In the genomic region with DNA sequence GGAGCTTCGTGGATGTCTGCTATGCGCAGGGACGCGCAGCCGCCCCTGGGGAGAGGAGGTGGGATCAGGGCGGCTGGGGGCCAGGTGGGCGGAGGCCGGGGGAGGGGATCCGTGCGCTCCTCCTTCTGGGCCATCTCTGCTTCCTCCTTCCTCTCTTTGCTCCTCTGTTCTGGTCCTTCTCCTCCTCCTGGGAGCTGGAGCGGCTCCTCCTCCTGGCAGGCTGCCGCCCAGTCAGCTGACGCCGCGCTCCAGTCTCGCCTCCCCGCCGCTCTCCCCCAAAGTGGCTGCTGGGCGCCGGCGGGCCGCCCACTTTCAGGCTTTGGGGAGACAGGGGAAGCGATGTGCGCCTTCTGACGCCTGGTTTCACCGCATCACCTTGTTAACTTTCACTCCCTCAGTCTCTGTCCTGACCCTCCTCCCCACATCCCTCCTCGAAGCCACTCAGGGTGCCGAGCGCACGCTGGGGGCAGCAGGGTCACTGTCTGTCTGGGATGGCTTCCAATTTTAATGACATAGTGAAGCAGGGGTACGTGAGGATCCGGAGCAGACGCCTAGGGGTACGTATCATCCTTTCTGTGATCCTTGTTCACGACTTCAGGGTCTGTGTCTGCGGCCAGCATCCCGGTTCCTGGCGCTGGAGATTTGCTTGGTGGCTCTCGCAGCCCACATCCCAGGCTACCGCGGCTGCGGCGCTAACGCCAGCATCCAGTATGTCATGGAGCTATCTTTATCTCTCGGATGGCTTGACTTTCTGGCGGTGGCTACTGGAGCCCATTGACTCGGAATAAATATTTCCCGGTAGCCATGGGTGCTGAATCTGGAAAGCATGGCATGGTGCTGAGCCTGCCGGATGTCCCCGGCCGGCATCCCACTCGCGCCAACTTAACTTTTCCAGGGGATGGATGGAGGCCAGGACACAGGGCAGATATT, we compare ENCODE assay signal across 9 mouse cellular contexts. TPM values are rescaled to one million over a fixed set of nuclear protein-coding genes. Genes with fewer than 3 reads are reported as not detected.
DNase-seq lines count a peak whose midpoint lies in the region; ATAC-seq lines count a peak whose summit lies in the region.
"Had no signal": no experiment of that assay in that cellular context is flagged by ENCODE, and none has a peak within 500 bp of the region (broad histone marks: within the 10 kb centered on the region; RNA-seq: fewer than 3 reads in every experiment).

Dok5 (plus strand) TSS at position 176 of the 930 bp plus-strand sequence.

- peak within 1 kb of the TSS; percentile 34 for H3K9ac ChIP-seq in intestine, embryonic 14.5 days (ENCODE audit: low read length)

- H3K4me1 ChIP-seq in intestine, embryonic 14.5 days (replicated peaks; ENCODE audit: control insufficient read depth, insufficient read depth, low read length), result 0 out of 2 replicates have a peak, but pooled peaks cover 10% of the 10 kb centered on the region

- no peaks in the 10 kb centered on the region for H3K36me3 ChIP-seq in intestine, embryonic 14.5 days (ENCODE audit: control insufficient read depth, insufficient read depth, low read length)
- H3K36me3 ChIP-seq: G1E had no signal

- peaks cover 25% of the 10 kb centered on the region for H3K27me3 ChIP-seq in intestine, embryonic 14.5 days (replicated peaks; ENCODE audit: control insufficient read depth, insufficient read depth, low read length)

- peak within 1 kb of the TSS; percentile 84 for H3K4me2 ChIP-seq in intestine, embryonic 14.5 days (ENCODE audit: low read length)

- WGBS in intestine, embryonic 14.5 days, result 4% methylated on average over 53 of the region's 53 CpGs

- H3K27ac ChIP-seq in intestine, embryonic 14.5 days (ENCODE audit: low read depth), result no peak within 1 kb of the TSS

- no peaks in the 10 kb centered on the region for H3K9me3 ChIP-seq in intestine, embryonic 14.5 days (ENCODE audit: control insufficient read depth, low read length)

- intact Hi-C loops in gastrocnemius, postnatal 14 days (cut with DNase I; ENCODE audit: low total_unique reads), result no loop called here

- peak; percentile 83 for ATAC-seq in intestine, embryonic 14.5 days (replicated peaks; ENCODE audit: low FRiP score, low TSS enrichment, low read depth)

- peak within 1 kb of the TSS; percentile 51 for H3K4me3 ChIP-seq in intestine, embryonic 14.5 days (ENCODE audit: low read depth, low read length)

- DNase-seq in adrenal gland, adult (ENCODE audit: inconsistent age in 2 of 2, low spot score in 1 of 2), result peak; percentile 33 to 69
- DNase-seq in embryo, embryonic 10 days (ENCODE audit: low spot score), result peak; percentile 79
- peak; percentile 85 for DNase-seq in gastrocnemius, postnatal 14 days
- peak; percentile 87 for DNase-seq in intestine, embryonic 14.5 days (ENCODE audit: low spot score)
- peak; percentile 59 to 89 for DNase-seq in left cerebral cortex, adult 9 months (ENCODE audit: low spot score in 2 of 2)
- peak; percentile 24 for DNase-seq in lung, postnatal 36 days
- DNase-seq in right cerebral cortex, postnatal 4 days, result peak; percentile 95
- DNase-seq in c-Kit-positive CD71-positive TER-119-positive erythroid progenitor cells, embryonic 14.5 days (ENCODE audit: low spot score), result no peak

RNA-seq across cellular contexts. Expression of gene Dok5, which starts in this region (rescaled TPM):
- total RNA-seq in gastrocnemius, postnatal 14 days (2021), result 10 to 100 TPM; 13.6 to 17.0 TPM
- polyA plus RNA-seq in intestine, embryonic 14.5 days (2014; fragmentation: Nextera tagmentation; extraction: Ambion mirVana), result 1.6 and 2.4 TPM in 2 replicates
- polyA plus RNA-seq: G1E had no signal
